Mouse (Mus musculus) adrenal gland, adult 18-20 months (tissue): Measurements from ENCODE around the gene Mcm9. TPM values are rescaled to one million over a fixed set of nuclear protein-coding genes. Genes with fewer than 3 reads are reported as not detected.
A peak's percentile ranks its signal among the peaks of the same experiment; 100 is the strongest.
"Not testable (repeated sequence)": the region's sequence is repeated elsewhere in the genome, so short reads cannot be mapped to it uniquely, and the experiment has no call there.

Experiments
- DNase-seq, 2 experiments: peaks; one replicate each; pipeline ENCODE4 v3.0.0; 2021 to 2022; ENCODE audit warnings: low spot score in 2 of 2
- total RNA-seq, 2 experiments: library from RNA; stranded (reverse); gene quantifications; 1 replicate in 1 of 2; 2 replicates in 1 of 2; pipeline ENCODE4 v1.2.3; 2021

The Mcm9 gene
- total RNA-seq, 2 experiments from 2014 or later, result 5.9 to 8.2 TPM

GRCm38 (mm10) chr10:53502875-53503816, 127.1 kb downstream of the Mcm9 start:
- DNase-seq, result no peak

GRCm38 (mm10) chr10:53502471-53502870, 127.8 kb downstream of the Mcm9 start:
- DNase-seq, result no peak

- peak in 1 of 2 experiments; percentile 35 for DNase-seq
Observed at GRCm38 (mm10) chr10:53499518-53499917, 130.7 kb downstream of the Mcm9 start.

- DNase-seq, result not testable (repeated sequence)
Observed at GRCm38 (mm10) chr10:53495349-53495748, 134.9 kb downstream of the Mcm9 start.

GRCm38 (mm10) chr10:53493954-53494353, 136.3 kb downstream of the Mcm9 start:
- no peak for DNase-seq

Other genes with a start within 250 kb of the Mcm9 start
- gene Asf1a, start 33.7 kb downstream of the Mcm9 start, total RNA-seq, result 10 to 100 TPM; 27.2 to 29.9 TPM
- gene Fam184a, start 120.7 kb upstream of the Mcm9 start, total RNA-seq, result 1 to 10 TPM; 2.4 to 3.3 TPM